Comparison of ENCODE assay signal across 12 mouse cellular contexts in the genomic region with DNA sequence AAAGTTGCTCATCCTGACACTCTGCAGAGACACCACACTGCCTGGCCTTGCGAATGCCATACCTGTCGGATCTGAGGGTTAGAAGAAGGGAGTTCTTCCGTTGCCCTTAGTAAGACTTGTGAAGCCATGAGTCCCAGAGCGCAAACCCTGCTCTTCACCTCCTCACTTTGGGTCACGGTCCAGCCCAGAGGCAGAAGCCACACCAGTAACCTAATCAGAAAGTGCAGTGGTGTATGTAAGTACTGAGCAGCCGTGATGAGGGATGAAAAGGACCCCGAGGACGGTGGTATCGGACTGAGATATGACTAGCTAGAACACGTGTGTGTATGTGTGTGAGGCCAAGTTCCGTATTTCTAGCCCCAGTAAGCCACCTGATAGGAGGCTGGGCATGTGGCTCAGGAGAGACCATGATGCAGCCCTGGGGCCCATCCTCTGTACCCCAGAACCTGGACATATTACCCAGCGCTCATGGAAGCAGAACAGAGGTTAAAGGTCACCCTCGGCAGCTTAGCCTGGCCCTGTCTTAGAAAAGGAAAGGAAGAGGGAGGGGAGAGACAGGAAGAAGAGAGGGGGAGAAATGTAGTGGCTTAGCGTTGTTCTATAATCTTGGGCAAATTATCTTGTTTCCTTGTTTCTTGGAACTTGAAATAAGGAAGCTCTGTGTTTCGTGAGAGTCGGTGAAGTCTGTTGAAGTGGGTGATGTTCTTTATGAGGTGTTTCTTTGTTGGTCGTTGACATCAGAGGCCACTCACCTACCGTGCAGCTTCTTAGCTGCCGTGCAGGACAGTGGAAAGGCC. TPM values are rescaled to one million over a fixed set of nuclear protein-coding genes. Genes with fewer than 3 reads are reported as not detected.
DNase-seq lines count a peak whose midpoint lies in the region; ATAC-seq and TF ChIP-seq lines count a peak whose summit lies in the region.
"Had no signal": no experiment of that assay in that cellular context is flagged by ENCODE, and none has a peak within 500 bp of the region (broad histone marks: within the 10 kb centered on the region; RNA-seq: fewer than 3 reads in every experiment).

No protein-coding gene starts in this region.

- no peaks in the 10 kb centered on the region for H3K9me3 ChIP-seq in heart, embryonic 14.5 days (ENCODE audit: control insufficient read depth, low read length)
- H3K9me3 ChIP-seq: embryonic facial prominence, embryonic 13.5 days; limb, embryonic 15.5 days had no signal

- no peaks in the 10 kb centered on the region for H3K27me3 ChIP-seq in heart, embryonic 14.5 days (ENCODE audit: control insufficient read depth, insufficient read depth, low read length)
- no peaks in the 10 kb centered on the region for H3K27me3 ChIP-seq in spleen, adult 2 months (ENCODE audit: control insufficient read depth, insufficient read depth, low read length)
- no peaks in the 10 kb centered on the region for H3K27me3 ChIP-seq in liver, adult 2 months (ENCODE audit: control insufficient read depth, insufficient read depth, low read length)
- H3K27me3 ChIP-seq in splenic B cell, adult 2 months (ENCODE audit: control insufficient read depth, insufficient read depth, low read length, poor library complexity, severe bottlenecking): no peaks in the 10 kb centered on the region
- H3K27me3 ChIP-seq: embryonic facial prominence, embryonic 13.5 days; limb, embryonic 15.5 days had no signal

- no peak for ATAC-seq in heart, embryonic 14.5 days (ENCODE audit: insufficient number of reproducible peaks, insufficient read depth, low FRiP score, low read depth)
- ATAC-seq: hindbrain, postnatal 0 days had no signal

- WGBS in heart, embryonic 14.5 days: 63% methylated on average over 19 of the region's 19 CpGs
- 45% methylated on average over 19 of the region's 19 CpGs for WGBS in spleen, adult 2 months
- 79% methylated on average over 19 of the region's 19 CpGs for WGBS in liver, adult 2 months

- peak overlapping the region; percentile 49 to 70 for H3K27ac ChIP-seq in heart, embryonic 14.5 days (replicated peaks in 1 of 2; ENCODE audit: control insufficient read depth in 1 of 2, insufficient read depth in 1 of 2, low read depth in 2 of 2, low read length in 2 of 2)
- H3K27ac ChIP-seq in spleen, adult 2 months (ENCODE audit: insufficient read depth, low read length): peak overlapping the region; percentile 64
- peak overlapping the region; percentile 50 for H3K27ac ChIP-seq in liver, adult 2 months (replicated peaks; ENCODE audit: insufficient read depth, low read depth, low read length)
- H3K27ac ChIP-seq: embryonic facial prominence, embryonic 13.5 days; hindbrain, postnatal 0 days; limb, embryonic 15.5 days had no signal

- H3K9ac ChIP-seq in heart, embryonic 14.5 days (ENCODE audit: low read length): no peak overlapping the region
- no peak overlapping the region for H3K9ac ChIP-seq in liver, adult 2 months (ENCODE audit: low read depth, low read length)
- H3K9ac ChIP-seq: embryonic facial prominence, embryonic 13.5 days; limb, embryonic 15.5 days had no signal

- peaks cover 20 to 38% of the 10 kb centered on the region in 2 experiments for H3K4me1 ChIP-seq in heart, embryonic 14.5 days (ENCODE audit: control insufficient read depth in 2 of 2, insufficient read depth in 2 of 2, low read length in 2 of 2)
- peaks cover 4% of the 10 kb centered on the region; the same call in 1 of the 2 replicates for H3K4me1 ChIP-seq in spleen, adult 2 months (ENCODE audit: control insufficient read depth, insufficient read depth, insufficient read length)
- peaks cover 8% of the 10 kb centered on the region for H3K4me1 ChIP-seq in liver, adult 2 months (ENCODE audit: control insufficient read depth, insufficient read depth, low read length)

- no peak for TF ChIP-seq POLR2A in spleen, adult 2 months (IDR thresholded peaks at IDR 0.05; ENCODE audit: low read depth, low read length)
- no peak for TF ChIP-seq POLR2A in liver, adult 2 months (IDR thresholded peaks at IDR 0.05; ENCODE audit: extremely low read depth, insufficient read depth, low read length)

- peaks cover 32% of the 10 kb centered on the region for H3K36me3 ChIP-seq in heart, embryonic 14.5 days (ENCODE audit: control insufficient read depth, insufficient read depth, low read length)
- H3K36me3 ChIP-seq in spleen, adult 2 months (ENCODE audit: control insufficient read depth, insufficient read depth, low read length): peaks cover 9% of the 10 kb centered on the region
- H3K36me3 ChIP-seq in liver, adult 2 months (ENCODE audit: control insufficient read depth, insufficient read depth, low read length): no peaks in the 10 kb centered on the region
- H3K36me3 ChIP-seq in splenic B cell, adult 2 months (ENCODE audit: control insufficient read depth, insufficient read depth, low read length, poor library complexity, severe bottlenecking): peaks cover 2% of the 10 kb centered on the region; the same call in 1 of the 2 replicates

- no peak for TF ChIP-seq CTCF in spleen, adult 2 months (IDR thresholded peaks at IDR 0.05; ENCODE audit: extremely low read depth, insufficient read depth, insufficient read length, insufficient replicate concordance)
- no peak for TF ChIP-seq CTCF in liver, adult 2 months (IDR thresholded peaks at IDR 0.05; ENCODE audit: low read depth, low read length)

- no peak for DNase-seq in heart, adult 11 months
- DNase-seq in spleen, adult 2 months (ENCODE audit: low read depth in 1 of 2, low spot score in 2 of 2): no peak
- DNase-seq in spleen, adult 18-20 months: no peak
- DNase-seq in liver, adult 2 months (ENCODE audit: extremely low read depth, low read depth, low spot score): no peak
- DNase-seq in splenic B cell, adult 2 months (ENCODE audit: low read depth, low spot score): peak; percentile 14
- no peak for DNase-seq in thymus, postnatal 14 days
- DNase-seq in frontal cortex, postnatal 36 days (ENCODE audit: low spot score in 2 of 2): no peak

- no peak overlapping the region for H3K4me3 ChIP-seq in heart, embryonic 14.5 days (ENCODE audit: control insufficient read depth in 1 of 2, insufficient read depth in 1 of 2, low read depth in 1 of 2, low read length in 2 of 2)
- no peak overlapping the region for H3K4me3 ChIP-seq in spleen, adult 2 months (ENCODE audit: extremely low read depth, insufficient read depth, insufficient read length)
- no peak overlapping the region for H3K4me3 ChIP-seq in liver, adult 2 months (ENCODE audit: insufficient read depth, low read depth, low read length)
- H3K4me3 ChIP-seq: embryonic facial prominence, embryonic 13.5 days; limb, embryonic 15.5 days; myocyte had no signal

- H3K79me2 ChIP-seq in liver, adult 2 months (ENCODE audit: control insufficient read depth, insufficient read depth, low read length): no peaks in the 10 kb centered on the region

- no peak overlapping the region for H3K4me2 ChIP-seq in heart, embryonic 14.5 days (ENCODE audit: low read length)
- H3K4me2 ChIP-seq: embryonic facial prominence, embryonic 13.5 days; limb, embryonic 15.5 days had no signal

RNA-seq across cellular contexts. Expression of a gene that starts 43.5 kb away (rescaled TPM):
- polyA plus RNA-seq in heart, embryonic 14.5 days (2014; fragmentation: Nextera tagmentation; extraction: Ambion mirVana): 1.0 and 1.3 TPM in 2 replicates
- polyA plus RNA-seq in spleen, adult 2 months (2012; rRNA removed): 2.9 and 3.4 TPM in 2 replicates
- total RNA-seq in liver, adult 2 months (2014; rRNA removed): 1.2 and 1.3 TPM in 2 replicates
- 1.1 and 1.5 TPM in 2 replicates for polyA plus RNA-seq in liver, adult 2 months (2012; rRNA removed)

RNA-seq across cellular contexts. Expression of a gene that starts 55.4 kb away (rescaled TPM):
- polyA plus RNA-seq in heart, embryonic 14.5 days (2014; fragmentation: Nextera tagmentation; extraction: Ambion mirVana): 13.0 and 13.3 TPM in 2 replicates
- polyA plus RNA-seq in spleen, adult 2 months (2012; rRNA removed): 48.2 and 67.6 TPM in 2 replicates
- total RNA-seq in liver, adult 2 months (2014; rRNA removed): 8.8 and 17.7 TPM in 2 replicates
- polyA plus RNA-seq in liver, adult 2 months (2012; rRNA removed): 21.0 and 30.3 TPM in 2 replicates
